Comparison of ENCODE assay signal across 9 mouse cellular contexts in genomic region chr11:88650275-88650674, GRCm38 (mm10).
A peak's percentile ranks its signal among the peaks of the same experiment; 100 is the strongest.
DNase-seq lines count a peak whose midpoint lies in the region; ATAC-seq and TF ChIP-seq lines count a peak whose summit lies in the region.
"Had no signal": no experiment of that assay in that cellular context is flagged by ENCODE, and none has a peak within 500 bp of the region (broad histone marks: within the 10 kb centered on the region; RNA-seq: fewer than 3 reads in every experiment).

No protein-coding gene starts in this region.

- WGBS in hindbrain, embryonic 15.5 days: 32% methylated on average over 4 of the region's 4 CpGs
- WGBS in midbrain, postnatal 0 days: 35% methylated on average over 4 of the region's 4 CpGs

- ATAC-seq in frontal cortex, adult (ENCODE audit: low TSS enrichment): no peak
- ATAC-seq in common myeloid progenitor, adult 5-6 weeks (replicated peaks; ENCODE audit: low read depth, poor library complexity, severe bottlenecking): 0 out of 2 replicates have a peak, but pooled peaks have one; percentile 29
- peak; percentile 78 for ATAC-seq in hindbrain, embryonic 15.5 days (ENCODE audit: low FRiP score, low read depth)
- peak; percentile 68; the same call in 1 of the 2 replicates for ATAC-seq in midbrain, postnatal 0 days (ENCODE audit: low FRiP score)
- no peak for ATAC-seq in megakaryocyte, adult 5-6 weeks (ENCODE audit: poor library complexity, severe bottlenecking)

- no peaks in the 10 kb centered on the region for H3K27me3 ChIP-seq in hindbrain, embryonic 15.5 days
- no peaks in the 10 kb centered on the region for H3K27me3 ChIP-seq in midbrain, postnatal 0 days (ENCODE audit: insufficient read depth, low read length)

- H3K36me3 ChIP-seq in hindbrain, embryonic 15.5 days: no peaks in the 10 kb centered on the region
- H3K36me3 ChIP-seq in midbrain, postnatal 0 days (ENCODE audit: insufficient read depth, low read length): no peaks in the 10 kb centered on the region

- peaks cover 81% of the 10 kb centered on the region for H3K4me1 ChIP-seq in hindbrain, embryonic 15.5 days (replicated peaks)
- H3K4me1 ChIP-seq in midbrain, postnatal 0 days (ENCODE audit: insufficient read depth, low read length): peaks cover 10% of the 10 kb centered on the region

- H3K27ac ChIP-seq in hindbrain, embryonic 15.5 days (replicated peaks): peak overlapping the region; percentile 75
- H3K27ac ChIP-seq in midbrain, postnatal 0 days (ENCODE audit: low read depth, low read length): peak overlapping the region; percentile 26; the same call in 1 of the 2 replicates

- DNase-seq in frontal cortex, postnatal 10 days (ENCODE audit: low spot score in 2 of 2): peak; percentile 44 to 60
- peak; percentile 90 for DNase-seq in midbrain, postnatal 0 days (ENCODE audit: low spot score)
- DNase-seq in thymus, postnatal 4 days: no peak
- DNase-seq in adrenal gland, postnatal 4 days (ENCODE audit: low spot score in 2 of 2): no peak
- DNase-seq: adrenal gland, postnatal 36 days had no signal

- no peak overlapping the region for H3K4me3 ChIP-seq in hindbrain, embryonic 15.5 days
- no peak overlapping the region for H3K4me3 ChIP-seq in midbrain, postnatal 0 days (ENCODE audit: low read depth, low read length)

- TF ChIP-seq CTCF in midbrain, postnatal 0 days (IDR thresholded peaks at IDR 0.05): no peak

- H3K9me3 ChIP-seq in hindbrain, embryonic 15.5 days: no peaks in the 10 kb centered on the region
- H3K9me3 ChIP-seq in midbrain, postnatal 0 days (ENCODE audit: low read length): no peaks in the 10 kb centered on the region

- H3K9ac ChIP-seq in hindbrain, embryonic 15.5 days: no peak overlapping the region
- no peak overlapping the region for H3K9ac ChIP-seq in midbrain, postnatal 0 days (replicated peaks; ENCODE audit: low read length, poor library complexity, severe bottlenecking)

- no peak overlapping the region for H3K4me2 ChIP-seq in hindbrain, embryonic 15.5 days
- H3K4me2 ChIP-seq in midbrain, postnatal 0 days (ENCODE audit: low read depth, low read length, poor library complexity, severe bottlenecking): no peak overlapping the region

Comparison
In these comparisons a context has a peak if more than half of its experiments do, and no peak if none do; other contexts are left out.
1. DNase-seq: peak in frontal cortex, postnatal 10 days (2 of 2) and midbrain, postnatal 0 days (single experiment); none in thymus, postnatal 4 days (single experiment) and adrenal gland, postnatal 4 days (0 of 2).
2. ATAC-seq: peak in common myeloid progenitor, adult 5-6 weeks (single experiment), hindbrain, embryonic 15.5 days (single experiment) and midbrain, postnatal 0 days (single experiment); none in frontal cortex, adult (single experiment) and megakaryocyte, adult 5-6 weeks (single experiment).